10 mouse cellular contexts compared by ENCODE assay signal in the genomic region with DNA sequence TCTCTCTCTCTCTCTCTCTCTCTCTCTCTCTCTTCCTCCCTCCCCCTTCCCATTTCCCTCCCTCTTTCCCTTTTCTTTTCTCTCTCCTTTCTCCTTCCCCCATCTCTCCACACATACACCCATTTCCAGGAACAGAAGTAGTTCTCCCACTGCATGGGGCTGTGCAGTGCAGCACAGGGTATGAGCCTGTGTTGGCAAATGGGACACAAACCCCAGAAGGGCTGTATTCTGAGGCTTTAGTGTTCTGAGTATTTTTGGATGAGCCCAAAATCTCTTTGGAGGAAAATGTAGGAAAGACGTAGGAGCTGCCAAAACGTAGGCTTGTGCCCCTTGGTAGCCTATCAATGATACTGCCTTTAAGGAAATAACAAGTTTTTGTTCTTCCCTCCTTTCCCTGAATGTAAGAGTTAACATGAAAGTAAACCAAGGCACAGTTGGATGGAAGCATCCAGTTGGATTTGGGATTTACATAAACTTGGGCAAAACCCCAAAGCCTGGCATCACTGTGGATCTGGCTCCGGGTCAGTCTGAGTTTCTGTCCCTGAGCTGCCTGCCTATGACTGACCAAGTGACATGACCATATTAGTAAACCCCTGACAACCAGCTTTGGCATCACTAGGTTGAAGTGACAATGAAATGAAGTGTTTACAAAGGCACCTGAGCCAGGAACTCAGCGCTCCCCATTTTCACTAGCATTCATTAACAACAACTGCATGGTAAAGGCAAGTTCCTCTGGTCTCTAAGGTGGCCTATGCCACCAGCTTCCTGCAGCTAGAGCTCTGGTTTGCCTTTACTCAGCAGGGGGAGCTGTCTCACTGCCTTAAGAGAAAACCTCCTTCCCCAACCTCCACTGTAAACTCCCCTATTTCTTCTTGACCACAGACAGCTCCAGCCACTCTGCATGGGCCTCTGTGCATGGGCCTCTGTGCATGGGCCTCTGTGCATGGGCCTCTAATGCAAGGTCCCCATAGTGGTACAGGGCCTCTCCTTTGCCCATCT. TPM values are rescaled to one million over a fixed set of nuclear protein-coding genes. Genes with fewer than 3 reads are reported as not detected.
DNase-seq lines count a peak whose midpoint lies in the region; ATAC-seq and TF ChIP-seq lines count a peak whose summit lies in the region.
"Had no signal": no experiment of that assay in that cellular context is flagged by ENCODE, and none has a peak within 500 bp of the region (broad histone marks: within the 10 kb centered on the region; RNA-seq: fewer than 3 reads in every experiment).

No protein-coding gene starts in this region.

- no peak overlapping the region for H3K9ac ChIP-seq in hindbrain, embryonic 15.5 days
- no peak overlapping the region for H3K9ac ChIP-seq in hindbrain, embryonic 11.5 days (ENCODE audit: low read depth, low read length)
- no peak overlapping the region for H3K9ac ChIP-seq in CH12.LX (ENCODE audit: insufficient read depth, low read depth)
- H3K9ac ChIP-seq in midbrain, embryonic 16.5 days (ENCODE audit: low read depth, low read length) = no peak overlapping the region

- dilution Hi-C loops in CH12.LX (cut with MboI; ENCODE audit: extremely low pct_ligation_motif_present, extremely low pct_unique_long_range_greater_than_20kb, low sequenced_read_pairs) = no loop called here

- no peaks in the 10 kb centered on the region for H3K36me3 ChIP-seq in hindbrain, embryonic 15.5 days
- no peaks in the 10 kb centered on the region for H3K36me3 ChIP-seq in hindbrain, embryonic 11.5 days (ENCODE audit: control insufficient read depth, insufficient read depth, low read length)
- H3K36me3 ChIP-seq in CH12.LX (replicated peaks in 1 of 2; ENCODE audit: control insufficient read depth in 1 of 2, insufficient read depth in 1 of 2, low read length in 1 of 2) = peaks cover 0 to 6% of the 10 kb centered on the region in 2 experiments
- no peaks in the 10 kb centered on the region for H3K36me3 ChIP-seq in midbrain, embryonic 16.5 days (ENCODE audit: control insufficient read depth, insufficient read depth, low read length)

- H3K9me3 ChIP-seq in hindbrain, embryonic 15.5 days = no peaks in the 10 kb centered on the region
- H3K9me3 ChIP-seq in hindbrain, embryonic 11.5 days (ENCODE audit: control insufficient read depth, low read length) = no peaks in the 10 kb centered on the region
- no peaks in the 10 kb centered on the region for H3K9me3 ChIP-seq in CH12.LX (replicated peaks; ENCODE audit: low read length)
- H3K9me3 ChIP-seq in midbrain, embryonic 16.5 days (replicated peaks; ENCODE audit: control insufficient read depth, low read length, poor library complexity, severe bottlenecking) = no peaks in the 10 kb centered on the region

- ATAC-seq in hindbrain, embryonic 15.5 days (ENCODE audit: low FRiP score, low read depth) = peak; percentile 65
- ATAC-seq in hindbrain, embryonic 11.5 days (ENCODE audit: low FRiP score) = no peak
- peak; percentile 76 for ATAC-seq in midbrain, embryonic 16.5 days

- no peak overlapping the region for H3K4me3 ChIP-seq in hindbrain, embryonic 15.5 days
- H3K4me3 ChIP-seq in hindbrain, embryonic 11.5 days (ENCODE audit: low read depth, low read length) = no peak overlapping the region
- H3K4me3 ChIP-seq in CH12.LX (replicated peaks in 1 of 3; ENCODE audit: low read depth in 2 of 3, low read length in 2 of 3, poor library complexity in 1 of 3) = no peak overlapping the region
- no peak overlapping the region for H3K4me3 ChIP-seq in midbrain, embryonic 16.5 days (ENCODE audit: low read depth, low read length)

- peaks cover 22% of the 10 kb centered on the region for H3K4me1 ChIP-seq in hindbrain, embryonic 15.5 days (replicated peaks)
- no peaks in the 10 kb centered on the region for H3K4me1 ChIP-seq in hindbrain, embryonic 11.5 days (replicated peaks; ENCODE audit: control insufficient read depth, insufficient read depth, low read length)
- H3K4me1 ChIP-seq in CH12.LX (ENCODE audit: control insufficient read depth in 1 of 2, insufficient read depth in 2 of 2) = peaks cover 3 to 9% of the 10 kb centered on the region in 2 experiments; a peak in 3 of 4 replicates
- H3K4me1 ChIP-seq in midbrain, embryonic 16.5 days (ENCODE audit: control insufficient read depth, insufficient read depth, low read length) = peaks cover 18% of the 10 kb centered on the region

- in situ Hi-C loops in CH12.LX (cut with MboI; ENCODE audit: low pct_ligation_motif_present, low pct_unique_long_range_greater_than_20kb, low sequenced_read_pairs) = no loop called here

- peak overlapping the region; percentile 26; the same call in 1 of the 2 replicates for H3K4me2 ChIP-seq in hindbrain, embryonic 15.5 days
- H3K4me2 ChIP-seq in hindbrain, embryonic 11.5 days (replicated peaks; ENCODE audit: low read depth, low read length) = no peak overlapping the region
- H3K4me2 ChIP-seq in CH12.LX (ENCODE audit: insufficient read depth, low read depth, poor library complexity, severe bottlenecking) = no peak overlapping the region
- H3K4me2 ChIP-seq in midbrain, embryonic 16.5 days (ENCODE audit: low read length) = no peak overlapping the region; the same call in 1 of the 2 replicates

- TF ChIP-seq RAD21 in CH12.LX (IDR thresholded peaks at IDR 0.05; ENCODE audit: low read depth, low read length) = peak; percentile 71

- peak in 1 of 2 experiments; percentile 79; a peak in 2 of 4 replicates for TF ChIP-seq CTCF in CH12.LX (conservative IDR thresholded peaks at IDR 0.05 in 1 of 2, IDR thresholded peaks at IDR 0.05 in 1 of 2; ENCODE audit: low read depth in 2 of 2, low read length in 2 of 2)

- 70% methylated on average over 4 of the region's 4 CpGs for WGBS in hindbrain, embryonic 15.5 days
- WGBS in hindbrain, embryonic 11.5 days = 81% methylated on average over 4 of the region's 4 CpGs
- WGBS in midbrain, embryonic 16.5 days = 73% methylated on average over 4 of the region's 4 CpGs

- TF ChIP-seq EP300 in CH12.LX (IDR thresholded peaks at IDR 0.05; ENCODE audit: low read length) = no peak

- intact Hi-C loops in gastrocnemius, postnatal 14 days (cut with DNase I; ENCODE audit: low total_unique reads) = no loop called here

- H3K27me3 ChIP-seq in hindbrain, embryonic 15.5 days = no peaks in the 10 kb centered on the region
- no peaks in the 10 kb centered on the region for H3K27me3 ChIP-seq in hindbrain, embryonic 11.5 days (ENCODE audit: control insufficient read depth, insufficient read depth, low read length)
- H3K27me3 ChIP-seq in CH12.LX (replicated peaks) = no peaks in the 10 kb centered on the region
- H3K27me3 ChIP-seq in midbrain, embryonic 16.5 days (ENCODE audit: control insufficient read depth, insufficient read depth, low read depth, low read length) = no peaks in the 10 kb centered on the region

- DNase-seq in hindbrain, embryonic 11.5 days (ENCODE audit: low spot score) = no peak
- peak; percentile 44 for DNase-seq in CH12.LX (ENCODE audit: extremely low read depth)
- DNase-seq in brain, adult 2 months (ENCODE audit: low read depth, low spot score) = peak; percentile 74
- no peak for DNase-seq in urinary bladder, postnatal 36 days (ENCODE audit: low spot score in 2 of 2)
- no peak for DNase-seq in gastrocnemius, postnatal 14 days
- DNase-seq in right cerebral cortex, adult 2 months (ENCODE audit: low spot score in 2 of 2) = no peak
- DNase-seq: heart, postnatal 36 days had no signal

- no peaks in the 10 kb centered on the region for H3K79me2 ChIP-seq in CH12.LX (replicated peaks; ENCODE audit: control insufficient read depth, extremely low read depth, insufficient read depth, poor library complexity, severe bottlenecking)

- H3K27ac ChIP-seq in hindbrain, embryonic 15.5 days (replicated peaks) = peak overlapping the region; percentile 82
- no peak overlapping the region for H3K27ac ChIP-seq in hindbrain, embryonic 11.5 days (ENCODE audit: low read depth, low read length)
- H3K27ac ChIP-seq in CH12.LX (ENCODE audit: insufficient read depth, low read depth) = no peak overlapping the region
- peak overlapping the region; percentile 90 for H3K27ac ChIP-seq in midbrain, embryonic 16.5 days (ENCODE audit: low read length)

- no peak for TF ChIP-seq POLR2A in CH12.LX (IDR thresholded peaks at IDR 0.05; ENCODE audit: low read depth, low read length)

TF ChIP-seq in CH12.LX, 34 proteins besides CTCF, POLR2A, EP300 and RAD21:
- TF ChIP-seq CHD2 (IDR thresholded peaks at IDR 0.05; ENCODE audit: low read length) = no peak
- peak; percentile 70 for TF ChIP-seq SMC3 (IDR thresholded peaks at IDR 0.05; ENCODE audit: low read depth, low read length)

RNA-seq across cellular contexts. Expression of gene 4930524B15Rik, which starts 23.5 kb away (rescaled TPM):
- polyA plus RNA-seq in hindbrain, embryonic 15.5 days (2015; fragmentation: Nextera tagmentation; extraction: Ambion mirVana) = 0.16 and 0.36 TPM in 2 replicates
- polyA plus RNA-seq in hindbrain, embryonic 11.5 days (2014; fragmentation: Nextera tagmentation; extraction: Ambion mirVana) = 0.32 and 0.43 TPM in 2 replicates
- total RNA-seq in CH12.LX (2012; rRNA removed) = not detected in 2 replicates
- not detected in 2 replicates for total RNA-seq in CH12.LX (2014; rRNA removed)
- not detected in 2 replicates for polyA plus RNA-seq in CH12.LX (2012; ENCODE audit: insufficient read length, low read depth)
- 0.20 and 0.53 TPM in 2 replicates for polyA plus RNA-seq in midbrain, embryonic 16.5 days (2015; fragmentation: Nextera tagmentation; extraction: Ambion mirVana)
- not detected for total RNA-seq in gastrocnemius, postnatal 14 days (2021)
- total RNA-seq: heart, postnatal 36 days; left cerebral cortex, postnatal 14 days had no signal

RNA-seq across cellular contexts. Expression of gene Nsg2, which starts 58.3 kb away (rescaled TPM):
- 496 and 530 TPM in 2 replicates for polyA plus RNA-seq in hindbrain, embryonic 15.5 days (2015; fragmentation: Nextera tagmentation; extraction: Ambion mirVana)
- polyA plus RNA-seq in hindbrain, embryonic 11.5 days (2014; fragmentation: Nextera tagmentation; extraction: Ambion mirVana) = 44.3 and 44.9 TPM in 2 replicates
- total RNA-seq in CH12.LX (2012; rRNA removed) = 1.4 and 2.8 TPM in 2 replicates
- 7.3 and 7.5 TPM in 2 replicates for total RNA-seq in CH12.LX (2014; rRNA removed)
- polyA plus RNA-seq in CH12.LX (2012; ENCODE audit: insufficient read length, low read depth) = 7.4 and 7.6 TPM in 2 replicates
- 730 and 757 TPM in 2 replicates for polyA plus RNA-seq in midbrain, embryonic 16.5 days (2015; fragmentation: Nextera tagmentation; extraction: Ambion mirVana)
- total RNA-seq in gastrocnemius, postnatal 14 days (2021) = under 1 TPM; 0.40 to 0.68 TPM

Comparison
In these comparisons a context has a peak if more than half of its experiments do, and no peak if none do; other contexts are left out.
1. H3K27ac ChIP-seq: peak in hindbrain, embryonic 15.5 days (single experiment) and midbrain, embryonic 16.5 days (single experiment); none in hindbrain, embryonic 11.5 days (single experiment) and CH12.LX (single experiment).
2. RNA of gene Nsg2, which starts 58.3 kb away (polyA plus RNA-seq): 730 to 757 TPM in midbrain, embryonic 16.5 days and 496 to 530 TPM in hindbrain, embryonic 15.5 days; 44.3 to 44.9 TPM in hindbrain, embryonic 11.5 days and 7.4 to 7.6 TPM in CH12.LX; every median in the first group is over 10 times any median in the second.
3. DNase-seq: peak in CH12.LX (single experiment) and brain, adult 2 months (single experiment); none in hindbrain, embryonic 11.5 days (single experiment), urinary bladder, postnatal 36 days (0 of 2), gastrocnemius, postnatal 14 days (single experiment) and right cerebral cortex, adult 2 months (0 of 2).